Mouse (Mus musculus): ENCODE results near the gene Ap1ar.

GRCm38 (mm10) chr3:127874254-127874883, 37.0 kb upstream of the Ap1ar start:
- no peak for TF ChIP-seq CTCF (IDR thresholded peaks at IDR 0.05; ENCODE audit: low read depth)
- no peak for TF ChIP-seq EP300 (optimal IDR thresholded peaks at IDR 0.05)
